Mouse (Mus musculus) gastrocnemius, postnatal 10 days (tissue): ENCODE measurements around the gene Vmn2r50. TPM values are rescaled to one million over a fixed set of nuclear protein-coding genes. Genes with fewer than 3 reads are reported as not detected.
"Not testable (repeated sequence)": the region's sequence is repeated elsewhere in the genome, so short reads cannot be mapped to it uniquely, and the experiment has no call there.

Experiments
- DNase-seq: peaks from one replicate; pipeline ENCODE4 v3.0.0; 2021; ENCODE audit warnings: mixed read lengths
- long read RNA-seq, 2 experiments: library from polyadenylated mRNA; stranded (forward); transcript quantifications; one replicate each; pipeline ENCODE4 v2.0.0; 2021
- total RNA-seq, 2 experiments: library from RNA; stranded (reverse); gene quantifications; 2 replicates each; pipeline ENCODE4 v1.2.3; 2021

Vmn2r50 gene
- not detected for total RNA-seq
- long read RNA-seq, experiment 1 = 0 reads
- long read RNA-seq, experiment 2 = 0 reads

DNA sequence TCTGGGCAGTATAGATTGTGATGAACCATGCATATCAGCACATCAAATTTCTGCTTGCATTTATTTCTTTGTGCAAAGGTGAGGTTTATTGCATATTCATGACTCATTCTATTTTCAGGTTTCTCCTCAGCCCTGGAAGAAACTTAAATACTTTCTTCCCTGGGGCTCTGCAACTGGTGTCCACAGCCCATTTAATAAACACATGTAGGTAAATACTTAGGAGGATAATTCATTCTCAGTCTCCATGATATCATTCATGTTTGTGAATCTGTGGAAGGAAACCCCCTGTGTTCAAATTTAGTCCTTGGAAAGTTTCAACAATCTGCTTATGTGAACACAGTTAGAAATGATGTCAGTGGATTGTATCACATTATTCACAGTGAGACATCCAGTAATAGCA is at the start of gene Vmn2r50:
Gene Vmn2r50, minus strand, starts transcription at position 101 of the 400 bp plus-strand sequence.
- not testable (repeated sequence) for DNase-seq

DNA sequence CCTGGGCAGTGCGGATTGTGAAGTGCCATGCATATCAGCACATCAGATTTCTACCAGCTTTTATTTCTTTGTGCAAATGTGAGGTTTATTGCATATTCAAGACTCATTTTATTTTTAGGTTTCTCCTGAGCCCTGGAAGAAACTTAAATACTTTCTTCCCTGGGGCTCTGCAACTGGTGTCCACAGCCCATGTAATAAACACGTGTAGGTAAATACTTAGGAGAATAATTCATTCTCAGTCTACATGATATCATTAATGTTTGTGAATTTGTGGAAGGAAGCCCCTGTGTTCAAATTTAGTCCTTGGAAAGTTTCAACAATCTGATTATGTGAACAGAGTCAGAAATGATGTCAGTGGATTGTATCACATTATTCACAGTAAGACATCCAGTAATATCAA is 60.9 kb downstream of the Vmn2r50 start, which contains the start of gene Vmn2r49:
Gene Vmn2r49, minus strand, starts transcription at position 101 of the 400 bp plus-strand sequence.
- not testable (repeated sequence) for DNase-seq

Other genes starting within 250 kb of the Vmn2r50 start
- not detected for gene Vmn2r47, start 212.0 kb downstream of the Vmn2r50 start, total RNA-seq
- gene Vmn2r48, start 99.7 kb downstream of the Vmn2r50 start, total RNA-seq = not detected
- gene Vmn2r49, start 61.0 kb downstream of the Vmn2r50 start, total RNA-seq = not detected
- not detected for gene Vmn2r51, start 52.4 kb upstream of the Vmn2r50 start, total RNA-seq
- gene Vmn2r52, start 123.3 kb upstream of the Vmn2r50 start, total RNA-seq = not detected
- not detected for gene Vmn1r66, start 224.7 kb upstream of the Vmn2r50 start, total RNA-seq